Mouse (Mus musculus): Measurements from ENCODE around the gene Kcnip2. TPM values are rescaled to one million over a fixed set of nuclear protein-coding genes. Genes with fewer than 3 reads are reported as not detected.
A peak's percentile ranks its signal among the peaks of the same experiment; 100 is the strongest.

Gene Kcnip2
- polyA plus RNA-seq (2014; fragmentation: Nextera tagmentation; extraction: Ambion mirVana): 2.8 and 3.2 TPM in 2 replicates

GRCm38 (mm10) chr19:45815831-45816405, at the start of gene Kcnip2:
Gene Kcnip2 (minus strand): TSS chr19:45816061.
- Histone ChIP-seq H3K4me2 (peak within 1 kb of the TSS; percentile 87), H3K36me3 (ENCODE audit: insufficient read depth) (0 out of 2 replicates have a peak, but pooled peaks cover 6% of the 10 kb centered on the region), H3K27ac (ENCODE audit: low read depth) (peak within 1 kb of the TSS; percentile 74), H3K9me3 (ENCODE audit: low read depth, low read length) (no peaks in the 10 kb centered on the region), H3K4me3 (ENCODE audit: low read depth, low read length) (peak within 1 kb of the TSS; percentile 39), H3K27me3 (ENCODE audit: insufficient read depth, low read length) (no peaks in the 10 kb centered on the region), H3K9ac (peak within 1 kb of the TSS; percentile 38), H3K4me1 (ENCODE audit: insufficient read depth) (peaks cover 22% of the 10 kb centered on the region)
- 0% methylated on average over 29 of the region's 29 CpGs for WGBS
- DNase-seq (peak; percentile 78), ATAC-seq (ENCODE audit: insufficient read depth) (peak; percentile 71)
- peak; percentile 41 for TF ChIP-seq CTCF (IDR thresholded peaks at IDR 0.05; ENCODE audit: low read depth)

DNA sequence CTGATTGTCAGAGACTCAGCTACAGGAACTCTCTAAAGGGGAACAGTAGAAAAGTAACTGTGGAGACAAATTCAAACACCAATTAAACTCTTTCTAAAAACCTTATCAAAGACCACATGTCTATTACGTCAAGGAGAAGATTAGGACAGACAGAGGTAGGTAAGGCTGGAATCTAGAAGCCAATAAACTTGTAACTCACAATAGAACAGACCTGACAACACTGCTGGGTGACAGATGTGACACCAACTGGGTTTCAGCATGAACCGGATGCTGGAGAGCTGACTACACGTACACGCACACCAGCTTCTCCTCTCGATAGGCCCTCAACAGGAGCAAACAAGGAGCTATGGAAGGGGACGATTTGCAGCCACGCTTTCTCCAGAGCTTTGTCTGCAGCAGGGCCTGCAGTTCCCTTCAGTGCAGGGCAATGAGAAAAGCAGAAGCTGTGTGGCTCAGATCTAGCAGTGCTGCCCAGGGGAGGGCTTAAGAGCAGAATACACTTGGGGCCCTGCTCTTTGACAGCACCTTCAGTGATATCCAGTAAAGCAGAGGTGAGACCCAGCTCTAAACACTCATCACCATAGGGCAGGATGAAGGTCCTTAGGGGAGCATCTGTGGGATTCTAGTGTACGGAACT, 39.5 kb upstream of the Kcnip2 start:
- Histone ChIP-seq H3K9me3 (ENCODE audit: low read depth, low read length) (no peaks in the 10 kb centered on the region), H3K27me3 (ENCODE audit: insufficient read depth, low read length) (no peaks in the 10 kb centered on the region), H3K9ac (no peak overlapping the region), H3K36me3 (ENCODE audit: insufficient read depth) (no peaks in the 10 kb centered on the region), H3K4me3 (ENCODE audit: low read depth, low read length) (no peak overlapping the region), H3K4me2 (no peak overlapping the region), H3K27ac (ENCODE audit: low read depth) (no peak overlapping the region), H3K4me1 (ENCODE audit: insufficient read depth) (no peaks in the 10 kb centered on the region)
- no peak for DNase-seq
- WGBS: 46% methylated on average over 8 of the region's 8 CpGs
- no peak for TF ChIP-seq CTCF (IDR thresholded peaks at IDR 0.05; ENCODE audit: low read depth)
- ATAC-seq (ENCODE audit: insufficient read depth): no peak

GRCm38 (mm10) chr19:45854521-45854920, 38.7 kb upstream of the Kcnip2 start:
- no peak overlapping the region for H3K9ac ChIP-seq
- H3K4me1 ChIP-seq (ENCODE audit: insufficient read depth): no peaks in the 10 kb centered on the region
- DNase-seq: no peak
- ATAC-seq (ENCODE audit: insufficient read depth): no peak
- TF ChIP-seq CTCF (IDR thresholded peaks at IDR 0.05; ENCODE audit: low read depth): no peak
- 71% methylated on average over 7 of the region's 7 CpGs for WGBS
- no peak overlapping the region for H3K4me2 ChIP-seq
- H3K4me3 ChIP-seq (ENCODE audit: low read depth, low read length): no peak overlapping the region
- H3K36me3 ChIP-seq (ENCODE audit: insufficient read depth): no peaks in the 10 kb centered on the region
- H3K27me3 ChIP-seq (ENCODE audit: insufficient read depth, low read length): no peaks in the 10 kb centered on the region
- no peaks in the 10 kb centered on the region for H3K9me3 ChIP-seq (ENCODE audit: low read depth, low read length)
- H3K27ac ChIP-seq (ENCODE audit: low read depth): no peak overlapping the region

- Histone ChIP-seq H3K36me3 (ENCODE audit: insufficient read depth) (no peaks in the 10 kb centered on the region), H3K4me1 (ENCODE audit: insufficient read depth) (no peaks in the 10 kb centered on the region), H3K4me3 (ENCODE audit: low read depth, low read length) (no peak overlapping the region), H3K27ac (ENCODE audit: low read depth) (no peak overlapping the region), H3K27me3 (ENCODE audit: insufficient read depth, low read length) (no peaks in the 10 kb centered on the region), H3K4me2 (no peak overlapping the region), H3K9ac (no peak overlapping the region), H3K9me3 (ENCODE audit: low read depth, low read length) (no peaks in the 10 kb centered on the region)
- ATAC-seq (ENCODE audit: insufficient read depth): no peak
- WGBS: 60% methylated on average over 4 of the region's 4 CpGs
- no peak for DNase-seq
- no peak for TF ChIP-seq CTCF (IDR thresholded peaks at IDR 0.05; ENCODE audit: low read depth)
These were observed 31.9 kb upstream of the Kcnip2 start for GRCm38 (mm10) chr19:45847733-45848093.

- H3K4me1 ChIP-seq (ENCODE audit: insufficient read depth): no peaks in the 10 kb centered on the region
- 89% methylated on average over 3 of the region's 3 CpGs for WGBS
- H3K27me3 ChIP-seq (ENCODE audit: insufficient read depth, low read length): no peaks in the 10 kb centered on the region
- DNase-seq: no peak
- no peak overlapping the region for H3K4me3 ChIP-seq (ENCODE audit: low read depth, low read length)
- H3K36me3 ChIP-seq (ENCODE audit: insufficient read depth): no peaks in the 10 kb centered on the region
- no peak for ATAC-seq (ENCODE audit: insufficient read depth)
- no peaks in the 10 kb centered on the region for H3K9me3 ChIP-seq (ENCODE audit: low read depth, low read length)
- no peak overlapping the region for H3K9ac ChIP-seq
- no peak overlapping the region for H3K4me2 ChIP-seq
- no peak overlapping the region for H3K27ac ChIP-seq (ENCODE audit: low read depth)
- peak; percentile 44; the same call in 1 of the 2 replicates for TF ChIP-seq CTCF (IDR thresholded peaks at IDR 0.05; ENCODE audit: low read depth)
These were observed 31.3 kb upstream of the Kcnip2 start for GRCm38 (mm10) chr19:45847016-45847732.

DNA sequence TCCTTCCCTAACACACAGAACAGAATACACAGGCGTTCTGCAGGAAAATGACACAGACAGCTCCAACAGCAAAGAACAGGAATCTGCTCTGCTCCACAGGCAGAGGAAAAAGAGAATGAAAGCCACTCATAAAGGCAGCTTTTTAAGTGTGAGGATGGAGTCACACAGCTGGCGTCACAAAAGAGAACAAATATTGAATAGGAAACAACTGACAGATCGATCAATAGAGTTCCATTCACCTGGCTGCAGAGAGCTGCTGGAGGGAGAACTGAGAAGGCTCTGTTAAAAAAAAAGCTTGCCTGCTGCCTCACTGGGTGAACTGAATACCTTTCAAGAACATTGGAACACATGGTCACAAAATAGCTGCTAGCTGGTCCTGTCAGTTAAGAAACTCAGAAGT, 28.3 kb upstream of the Kcnip2 start:
- Histone ChIP-seq H3K27me3 (ENCODE audit: insufficient read depth, low read length) (no peaks in the 10 kb centered on the region), H3K4me2 (no peak overlapping the region), H3K9ac (no peak overlapping the region), H3K9me3 (ENCODE audit: low read depth, low read length) (no peaks in the 10 kb centered on the region), H3K27ac (ENCODE audit: low read depth) (no peak overlapping the region), H3K4me1 (ENCODE audit: insufficient read depth) (no peaks in the 10 kb centered on the region), H3K4me3 (ENCODE audit: low read depth, low read length) (no peak overlapping the region), H3K36me3 (ENCODE audit: insufficient read depth) (no peaks in the 10 kb centered on the region)
- TF ChIP-seq CTCF (IDR thresholded peaks at IDR 0.05; ENCODE audit: low read depth): no peak
- 72% methylated on average over 3 of the region's 3 CpGs for WGBS
- DNase-seq (no peak), ATAC-seq (ENCODE audit: insufficient read depth) (no peak)

- no peak for ATAC-seq (ENCODE audit: insufficient read depth)
- no peak overlapping the region for H3K27ac ChIP-seq (ENCODE audit: low read depth)
- no peak for DNase-seq
- 35% methylated on average over 10 of the region's 10 CpGs for WGBS
- no peaks in the 10 kb centered on the region for H3K4me1 ChIP-seq (ENCODE audit: insufficient read depth)
- no peaks in the 10 kb centered on the region for H3K9me3 ChIP-seq (ENCODE audit: low read depth, low read length)
- no peak overlapping the region for H3K9ac ChIP-seq
- H3K4me3 ChIP-seq (ENCODE audit: low read depth, low read length): no peak overlapping the region
- no peak overlapping the region for H3K4me2 ChIP-seq
- H3K27me3 ChIP-seq (ENCODE audit: insufficient read depth, low read length): no peaks in the 10 kb centered on the region
- no peak for TF ChIP-seq CTCF (IDR thresholded peaks at IDR 0.05; ENCODE audit: low read depth)
- H3K36me3 ChIP-seq (ENCODE audit: insufficient read depth): no peaks in the 10 kb centered on the region
These were observed 27.6 kb upstream of the Kcnip2 start for GRCm38 (mm10) chr19:45843424-45843823.

All from lung, embryonic 14.5 days (tissue).